Mouse (Mus musculus) left cerebral cortex, adult 11 months (tissue): ENCODE results near the gene Creb3.
A peak's percentile ranks its signal among the peaks of the same experiment; 100 is the strongest.

Source experiments
- DNase-seq: peaks from one replicate; pipeline ENCODE4 v3.0.0; 2022; ENCODE audit warnings: low spot score

Gene Creb3

DNA sequence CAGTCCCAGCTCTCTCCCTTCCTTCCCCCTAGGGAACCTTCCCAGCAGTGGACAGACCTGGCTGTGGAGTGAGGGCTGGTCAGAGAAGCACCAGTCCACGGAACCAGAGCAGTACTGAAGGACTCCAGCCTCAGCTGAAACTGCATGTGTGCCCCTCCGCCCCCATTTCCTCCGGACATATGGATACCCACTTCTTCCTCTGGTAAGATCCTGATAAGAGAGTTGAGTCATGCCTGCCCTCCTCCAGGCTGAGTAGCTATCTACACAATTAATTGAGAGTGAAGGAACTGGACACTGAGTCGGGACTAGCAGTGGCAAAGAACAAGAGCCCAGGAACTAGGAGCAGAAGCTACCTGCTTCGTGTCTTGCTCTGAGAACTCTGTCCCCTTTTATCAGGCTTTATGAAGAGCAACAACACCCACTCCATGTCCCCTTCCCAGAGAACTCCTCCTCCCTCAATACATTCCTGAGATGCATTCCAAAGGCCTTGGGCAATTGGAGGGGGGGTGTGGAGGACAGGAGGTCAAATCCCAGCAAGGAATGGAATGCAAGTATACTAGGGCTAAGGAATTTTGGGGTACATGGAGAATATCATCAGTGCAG lies 4.0 kb upstream of the Creb3 start:
- DNase-seq: no peak

- DNase-seq: no peak
These were observed 3.3 kb upstream of the Creb3 start for GRCm38 (mm10) chr4:43558631-43559356.

GRCm38 (mm10) chr4:43559519-43560242 lies 2.5 kb upstream of the Creb3 start:
- DNase-seq: no peak

DNA sequence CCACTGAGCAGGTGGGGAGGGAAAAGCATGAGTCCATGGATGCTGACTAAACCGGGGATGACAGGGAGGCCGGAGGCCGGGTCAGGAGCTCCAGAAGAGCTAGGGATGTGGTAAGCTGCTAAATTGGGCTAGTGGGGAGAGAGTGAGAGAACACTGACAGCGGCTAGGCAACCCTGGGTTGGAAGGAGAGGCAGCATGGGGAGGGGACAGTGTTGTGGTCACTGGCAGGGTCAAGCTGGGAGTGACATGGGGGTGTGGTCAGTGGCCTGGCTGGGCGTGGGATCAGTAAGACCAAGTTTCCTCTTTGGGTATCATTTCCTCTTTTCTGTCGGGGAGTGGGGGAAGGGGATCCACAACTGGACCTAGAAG lies 1.9 kb upstream of the Creb3 start:
- DNase-seq: no peak

DNA sequence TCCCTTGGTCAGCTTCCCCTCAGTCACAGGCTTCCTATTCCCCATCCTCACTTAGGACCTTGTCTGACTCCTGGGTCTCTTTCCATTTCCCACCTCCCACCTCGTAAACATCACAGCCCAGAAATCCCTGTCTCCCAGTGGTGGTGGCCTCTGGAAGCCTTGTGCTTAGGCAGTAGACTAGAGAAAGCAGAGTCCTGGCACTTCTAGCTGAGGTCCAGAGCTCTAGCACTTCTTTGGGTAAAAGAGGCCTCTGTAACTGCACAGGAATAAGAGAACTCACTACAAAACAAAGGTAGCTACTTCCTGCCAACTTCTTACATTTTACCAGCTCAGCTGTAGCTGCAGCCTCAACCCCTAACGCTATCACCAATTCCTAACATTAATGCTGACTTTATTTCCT lies 1.2 kb upstream of the Creb3 start:
- no peak for DNase-seq

DNA sequence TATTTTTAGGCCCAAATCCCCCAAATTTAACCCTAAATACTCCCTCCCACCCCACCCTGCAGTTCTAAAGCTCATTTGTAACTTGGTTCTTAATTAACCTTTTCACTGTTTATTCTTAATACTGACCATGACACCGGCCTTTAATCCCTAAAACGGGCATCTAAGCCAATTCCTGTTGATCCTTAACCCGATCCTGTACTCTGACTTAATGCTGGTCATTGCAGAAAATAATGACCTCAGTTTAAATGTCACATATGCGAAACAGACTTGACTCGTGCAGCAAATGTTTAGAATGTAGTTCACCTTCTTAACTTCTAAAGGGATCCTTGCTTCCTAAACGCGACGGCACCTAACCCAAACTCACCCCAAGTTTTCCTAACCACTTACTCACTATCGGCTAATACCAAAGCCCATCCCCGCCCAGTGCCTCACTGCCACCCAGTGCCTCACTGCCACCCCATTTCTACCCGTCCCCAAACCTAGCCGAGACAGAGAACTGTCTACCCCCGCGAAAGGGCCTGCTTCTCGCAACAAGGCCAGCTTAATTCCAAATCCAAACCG lies 616 bp upstream of the Creb3 start:
- DNase-seq: no peak

DNA sequence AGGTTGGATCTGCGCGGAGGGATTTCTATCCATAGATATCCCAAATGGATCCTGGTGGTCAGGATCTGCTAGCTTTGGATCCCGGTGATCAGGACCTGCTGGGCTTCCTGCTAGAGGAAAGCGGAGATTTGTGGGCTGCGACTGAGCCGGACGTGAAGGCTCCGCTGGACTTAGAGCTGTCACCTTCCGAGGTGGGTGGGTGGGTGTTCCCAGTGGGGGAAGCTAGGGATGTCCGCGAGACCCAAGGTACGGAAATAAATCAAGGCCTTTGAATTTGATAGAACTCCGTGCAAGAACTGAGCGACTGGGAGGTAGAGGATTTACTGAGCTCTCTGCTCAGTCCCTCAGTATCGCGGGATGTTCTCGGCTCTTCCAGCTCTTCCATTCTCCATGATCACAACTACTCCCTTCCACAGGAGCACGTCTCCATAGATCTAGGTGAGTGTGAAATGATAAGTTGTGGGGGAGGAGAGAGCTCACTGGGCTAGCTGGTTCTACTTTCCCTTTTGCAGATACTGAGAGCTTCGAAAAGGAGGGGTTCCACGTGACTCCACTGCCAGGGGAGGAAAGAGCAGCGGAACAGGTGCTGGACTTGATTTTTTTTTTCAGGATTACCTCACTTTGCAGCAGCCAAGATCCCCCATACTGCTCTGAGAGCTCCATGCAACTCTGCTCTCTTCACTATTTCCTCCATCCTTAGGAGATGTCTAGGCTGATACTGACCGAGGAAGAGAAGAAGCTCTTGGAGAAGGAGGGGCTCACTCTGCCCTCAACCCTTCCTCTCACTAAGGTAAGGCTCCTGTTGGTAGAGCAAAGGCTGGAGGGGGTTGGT lies 853 bp downstream of the Creb3 start:
- DNase-seq: no peak

- no peak for DNase-seq
These were observed 1.4 kb downstream of the Creb3 start for GRCm38 (mm10) chr4:43563601-43563875.

GRCm38 (mm10) chr4:43564231-43564630 lies 2.1 kb downstream of the Creb3 start:
- DNase-seq: no peak

DNA sequence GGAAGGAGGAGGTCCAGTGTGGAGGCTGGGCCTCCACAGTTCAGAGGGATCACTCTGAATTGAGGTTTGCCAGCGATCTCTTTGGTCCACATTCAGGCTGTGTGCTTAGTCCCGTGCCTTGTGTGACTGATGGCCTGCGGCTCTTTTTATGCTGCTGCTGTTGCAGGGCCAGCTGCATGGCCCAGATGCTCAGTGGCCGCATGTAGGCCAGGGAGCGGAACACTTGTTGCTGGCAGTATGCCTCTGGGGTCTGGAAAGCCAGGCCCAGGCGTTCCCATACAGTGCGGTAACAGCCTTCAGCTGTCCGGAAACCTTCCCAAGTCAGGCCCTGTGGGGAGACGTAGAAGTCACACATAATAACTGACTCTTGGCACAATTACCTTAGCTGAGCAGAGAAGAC lies 5.0 kb downstream of the Creb3 start:
- DNase-seq: no peak

- DNase-seq: no peak
These were observed 9.4 kb downstream of the Creb3 start for GRCm38 (mm10) chr4:43571395-43572045.

DNA sequence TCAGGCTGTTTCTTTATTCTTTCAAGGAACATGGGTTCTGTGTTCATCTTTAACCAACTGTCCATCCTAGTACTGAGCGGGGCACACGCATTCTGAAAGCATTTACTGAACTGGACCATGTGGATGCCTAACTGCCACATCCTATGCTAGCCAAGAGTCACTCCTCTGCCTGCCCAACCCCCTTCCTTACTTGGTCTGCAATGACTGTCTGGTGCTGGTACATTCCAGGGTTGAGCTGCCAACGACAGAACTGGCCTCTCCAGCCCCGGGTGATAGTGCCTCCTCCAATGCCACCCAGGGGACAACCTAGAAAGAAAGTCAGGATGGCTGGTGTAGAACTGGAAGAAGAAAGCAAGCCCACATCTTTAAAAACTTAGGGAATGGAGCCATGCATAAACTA lies 11.4 kb downstream of the Creb3 start:
- DNase-seq: no peak

- DNase-seq: no peak
These were observed 13.2 kb downstream of the Creb3 start for GRCm38 (mm10) chr4:43575356-43575755.

- no peak for DNase-seq
These were observed 15.2 kb downstream of the Creb3 start for GRCm38 (mm10) chr4:43577237-43577881.

GRCm38 (mm10) chr4:43578376-43579204 lies 16.5 kb downstream of the Creb3 start, which contains the start of the genes Rgp1 and Gba2:
Gene Rgp1, plus strand, starts transcription at chr4:43578715.
Gene Gba2, minus strand, starts transcription at chr4:43578873.
- DNase-seq: peak; percentile 70

DNA sequence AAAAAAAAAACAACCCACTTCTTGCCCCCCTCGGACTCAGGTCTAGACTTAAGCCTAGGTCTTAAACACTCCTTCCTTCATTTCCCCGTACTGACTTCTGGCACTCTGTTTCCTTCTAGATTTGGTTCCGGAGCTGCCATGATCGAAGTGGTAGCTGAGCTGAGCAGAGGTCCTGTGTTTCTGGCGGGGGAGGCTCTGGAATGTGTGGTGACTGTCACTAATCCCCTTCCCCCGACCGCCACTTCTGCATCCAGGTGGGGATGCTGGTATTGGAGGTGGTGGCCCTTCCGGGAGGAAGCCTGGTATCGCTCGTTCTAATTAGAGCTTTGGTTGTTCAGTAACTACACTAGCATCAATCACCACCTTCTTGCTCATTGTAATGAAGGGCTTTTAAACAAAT lies 17.1 kb downstream of the Creb3 start:
- no peak for DNase-seq

DNA sequence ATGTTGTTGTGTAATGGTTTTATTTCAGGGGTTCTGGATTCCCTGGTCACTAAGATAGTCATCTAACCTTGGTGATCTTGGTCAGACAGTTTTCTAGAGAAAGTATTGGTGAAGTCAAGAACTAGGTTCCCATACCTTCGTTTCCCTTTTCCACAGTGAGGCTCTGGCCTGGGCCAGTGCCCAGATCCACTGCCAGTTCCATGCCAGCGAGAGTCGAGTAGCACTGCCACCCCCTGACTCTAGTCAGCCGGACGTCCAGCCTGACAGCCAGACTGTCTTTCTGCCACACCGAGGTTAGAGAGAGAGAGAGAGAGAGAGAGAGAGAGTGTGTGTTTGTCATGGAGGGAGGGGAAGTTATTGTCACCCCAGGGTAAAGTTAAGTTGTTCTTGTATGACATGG lies 17.6 kb downstream of the Creb3 start:
- DNase-seq: no peak

DNA sequence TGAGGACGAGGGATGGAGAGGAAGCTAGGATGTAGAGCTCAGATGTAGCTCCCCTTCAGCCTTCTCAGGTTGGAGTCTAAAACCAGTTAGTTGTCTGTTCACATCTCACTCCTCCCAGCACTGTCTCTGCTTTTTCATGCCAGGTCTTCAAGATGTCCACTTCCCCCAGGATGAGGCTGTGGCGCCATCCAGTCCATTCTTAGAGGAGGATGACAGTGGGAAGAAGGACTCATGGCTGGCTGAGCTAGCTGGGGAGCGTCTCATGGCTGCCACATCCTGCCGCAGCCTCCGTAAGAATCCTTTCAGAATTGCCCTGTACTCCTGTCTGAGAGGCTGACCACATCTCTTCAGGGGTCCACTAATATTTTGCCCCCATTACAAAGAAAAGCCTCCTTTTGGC lies 18.6 kb downstream of the Creb3 start:
- no peak for DNase-seq

GRCm38 (mm10) chr4:43581381-43581780 lies 19.2 kb downstream of the Creb3 start:
- no peak for DNase-seq

GRCm38 (mm10) chr4:43582241-43582640 lies 20.1 kb downstream of the Creb3 start:
- DNase-seq: no peak
